Mouse (Mus musculus) embryonic facial prominence, embryonic 13.5 days (tissue): ENCODE measurements at regions not wholly inside any gene's neighbourhood (a gene's known extent, or its start where the extent isn't known, plus 50 kb on each side); places are given as distances from the start of the nearest gene placed in this dataset.
"Not testable (repeated sequence)": the region's sequence is repeated elsewhere in the genome, so short reads cannot be mapped to it uniquely, and the experiment has no call there.

Source experiments
- ATAC-seq: fragments of 200-750 bp; cut with Nextera tagmentation; 2 replicates; pipeline ENCODE4 v1.8.0; 2017; ENCODE audit warnings: low read depth; ENCODE audit not compliant: insufficient number of reproducible peaks, insufficient read depth, low FRiP score, low TSS enrichment
- H3K27ac ChIP-seq: fragments of 300-500 bp; sonication (generic); 2 replicates; pipeline ENCODE4 v1.5.1; 2015; ENCODE audit warnings: moderate library complexity, mild to moderate bottlenecking, inconsistent platforms
- H3K27me3 ChIP-seq: fragments of 300-500 bp; sonication (generic); 2 replicates; pipeline ENCODE4 v1.6.1; 2015; ENCODE audit warnings: mild to moderate bottlenecking, inconsistent platforms
- H3K36me3 ChIP-seq: fragments of 300-500 bp; sonication (generic); 2 replicates; pipeline ENCODE4 v1.6.1; 2015; ENCODE audit warnings: mild to moderate bottlenecking, inconsistent platforms
- H3K4me1 ChIP-seq: fragments of 300-500 bp; sonication (generic); 2 replicates; pipeline ENCODE4 v1.6.1; 2015; ENCODE audit warnings: inconsistent platforms
- H3K4me2 ChIP-seq: fragments of 300-500 bp; sonication (generic); 2 replicates; pipeline ENCODE4 v1.6.1; 2015; ENCODE audit warnings: moderate library complexity, mild to moderate bottlenecking, inconsistent platforms
- H3K4me3 ChIP-seq: fragments of 300-500 bp; sonication (generic); 2 replicates; pipeline ENCODE4 v1.5.1; 2015; ENCODE audit warnings: mild to moderate bottlenecking, inconsistent platforms
- H3K9ac ChIP-seq: fragments of 300-500 bp; sonication (generic); 2 replicates; pipeline ENCODE4 v1.6.1; 2015; ENCODE audit warnings: mild to moderate bottlenecking, inconsistent platforms
- H3K9me3 ChIP-seq: fragments of 300-500 bp; sonication (generic); 2 replicates; pipeline ENCODE4 v1.6.1; 2016; ENCODE audit warnings: inconsistent platforms
- WGBS: fragments of 180-500 bp; shearing (Covaris S2); methylation state at CpG from one replicate; pipeline ENCODE4 v1.1.7; 2015; ENCODE audit warnings: mixed read lengths; 5-methylcytosine and 5-hydroxymethylcytosine counted together

DNA sequence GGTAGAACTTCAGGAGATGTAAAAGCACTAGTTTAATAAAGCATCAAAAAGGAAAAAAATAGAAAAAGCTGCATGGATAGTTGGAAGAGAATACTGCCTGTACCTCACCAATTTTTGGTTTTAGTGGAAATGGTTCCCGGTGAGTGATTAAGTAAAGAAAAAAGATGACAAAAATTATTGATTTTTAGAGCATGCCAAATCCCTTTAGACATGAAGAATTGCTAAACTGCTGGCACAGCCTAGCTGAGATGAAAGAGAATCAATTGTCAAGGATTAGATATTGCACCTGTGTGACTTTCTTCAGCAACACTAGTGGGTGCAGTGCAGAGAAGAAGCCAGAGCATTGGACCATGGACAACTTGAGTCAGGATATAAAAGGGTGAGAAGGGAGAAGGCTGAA, 348.7 kb upstream of the Cpeb2 start:
- Histone ChIP-seq H3K36me3 (no peaks in the 10 kb centered on the region), H3K9ac (no peak overlapping the region), H3K4me3 (no peak overlapping the region), H3K9me3 (no peaks in the 10 kb centered on the region), H3K4me2 (no peak overlapping the region), H3K27me3 (no peaks in the 10 kb centered on the region), H3K4me1 (no peaks in the 10 kb centered on the region), H3K27ac (no peak overlapping the region)
- 92% methylated on average over 1 of the region's 1 CpGs for WGBS
- no peak for ATAC-seq

GRCm38 (mm10) chr5:42891890-42892289, 341.1 kb upstream of the Cpeb2 start:
- no peaks in the 10 kb centered on the region for H3K27me3 ChIP-seq
- H3K36me3 ChIP-seq, result no peaks in the 10 kb centered on the region
- no peaks in the 10 kb centered on the region for H3K9me3 ChIP-seq
- no peak overlapping the region for H3K4me2 ChIP-seq
- 34% methylated on average over 2 of the region's 2 CpGs for WGBS
- H3K27ac ChIP-seq, result no peak overlapping the region
- H3K9ac ChIP-seq, result no peak overlapping the region
- no peak for ATAC-seq
- no peaks in the 10 kb centered on the region for H3K4me1 ChIP-seq
- H3K4me3 ChIP-seq, result no peak overlapping the region

GRCm38 (mm10) chr5:42906136-42906535, 326.8 kb upstream of the Cpeb2 start:
- H3K9ac ChIP-seq, result no peak overlapping the region
- H3K4me1 ChIP-seq, result no peaks in the 10 kb centered on the region
- H3K9me3 ChIP-seq, result no peaks in the 10 kb centered on the region
- no peaks in the 10 kb centered on the region for H3K36me3 ChIP-seq
- no peaks in the 10 kb centered on the region for H3K27me3 ChIP-seq
- no peak overlapping the region for H3K4me2 ChIP-seq
- no peak overlapping the region for H3K4me3 ChIP-seq
- H3K27ac ChIP-seq, result no peak overlapping the region
- ATAC-seq, result no peak
- 64% methylated on average over 3 of the region's 3 CpGs for WGBS

- 84% methylated on average over 3 of the region's 3 CpGs for WGBS
- no peaks in the 10 kb centered on the region for H3K36me3 ChIP-seq
- no peak for ATAC-seq
- no peak overlapping the region for H3K4me3 ChIP-seq
- no peaks in the 10 kb centered on the region for H3K27me3 ChIP-seq
- H3K9me3 ChIP-seq, result no peaks in the 10 kb centered on the region
- H3K9ac ChIP-seq, result no peak overlapping the region
- H3K27ac ChIP-seq, result no peak overlapping the region
- H3K4me2 ChIP-seq, result no peak overlapping the region
- no peaks in the 10 kb centered on the region for H3K4me1 ChIP-seq
Measured at GRCm38 (mm10) chr5:42919328-42919727, 313.6 kb upstream of the Cpeb2 start.

GRCm38 (mm10) chr5:42932106-42932505, 300.9 kb upstream of the Cpeb2 start:
- Histone ChIP-seq H3K9me3 (no peaks in the 10 kb centered on the region), H3K27ac (no peak overlapping the region), H3K4me2 (no peak overlapping the region), H3K4me1 (no peaks in the 10 kb centered on the region), H3K4me3 (no peak overlapping the region), H3K9ac (no peak overlapping the region), H3K36me3 (no peaks in the 10 kb centered on the region), H3K27me3 (no peaks in the 10 kb centered on the region)
- WGBS, result 76% methylated on average over 2 of the region's 2 CpGs
- no peak for ATAC-seq

DNA sequence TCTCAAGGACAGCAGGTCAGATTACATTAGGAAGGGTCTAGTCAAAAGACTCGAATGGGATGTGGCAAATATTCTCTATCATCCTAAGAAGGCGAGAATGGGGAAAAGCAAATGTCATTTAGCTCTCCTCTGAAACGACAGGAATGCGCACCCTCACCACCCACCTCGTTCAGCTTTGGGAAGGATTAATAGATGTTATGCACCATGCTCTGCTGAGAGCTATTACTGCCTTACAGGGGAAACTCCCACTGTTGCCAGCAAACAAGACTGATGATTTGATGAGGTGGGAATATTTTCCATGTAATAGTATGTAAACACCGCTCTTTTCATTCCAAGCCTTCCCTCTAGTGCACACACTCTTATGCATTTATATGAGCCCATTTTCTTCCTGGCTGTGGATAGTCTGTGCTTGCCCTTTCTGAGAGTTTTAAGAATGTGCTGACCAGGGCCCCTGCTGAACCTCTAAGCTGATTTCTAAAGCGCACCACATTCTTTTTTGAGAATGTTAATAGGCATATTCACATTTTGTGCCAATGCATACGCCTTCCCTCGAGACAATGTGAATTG, 273.6 kb upstream of the Cpeb2 start:
- 72% methylated on average over 9 of the region's 9 CpGs for WGBS
- H3K4me2 ChIP-seq, result no peak overlapping the region
- H3K27ac ChIP-seq, result no peak overlapping the region
- no peaks in the 10 kb centered on the region for H3K36me3 ChIP-seq
- H3K9ac ChIP-seq, result no peak overlapping the region
- ATAC-seq, result no peak
- H3K9me3 ChIP-seq, result no peaks in the 10 kb centered on the region
- no peaks in the 10 kb centered on the region for H3K4me1 ChIP-seq
- H3K27me3 ChIP-seq, result no peaks in the 10 kb centered on the region
- H3K4me3 ChIP-seq, result no peak overlapping the region

DNA sequence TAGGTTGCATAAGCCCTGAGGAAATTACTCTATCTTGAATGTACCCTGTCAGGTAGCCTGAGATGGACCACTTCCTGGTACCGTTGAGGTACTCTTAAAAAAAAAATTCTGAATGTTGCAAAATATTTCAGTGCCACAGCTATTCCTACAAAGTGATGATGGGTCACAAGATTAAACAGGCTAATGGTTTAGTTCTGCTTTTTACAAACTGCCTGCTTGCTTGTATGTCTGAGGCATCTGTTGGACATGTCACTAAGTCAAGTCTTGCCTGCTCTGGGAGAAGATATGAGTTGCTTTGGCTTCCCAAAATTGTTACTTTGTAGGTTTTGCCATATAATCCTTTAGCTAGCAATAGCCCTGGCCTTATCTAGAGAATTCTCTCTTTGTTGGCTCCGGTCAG, 266.0 kb upstream of the Cpeb2 start:
- ATAC-seq, H3K9ac ChIP-seq, H3K4me3 ChIP-seq, H3K36me3 ChIP-seq, H3K27ac ChIP-seq, H3K4me2 ChIP-seq, H3K9me3 ChIP-seq, H3K4me1 ChIP-seq, H3K27me3 ChIP-seq: not testable (repeated sequence)
- 98% methylated on average over 2 of the region's 2 CpGs for WGBS

GRCm38 (mm10) chr5:42969209-42969608, 263.8 kb upstream of the Cpeb2 start:
- H3K4me1 ChIP-seq, result no peaks in the 10 kb centered on the region
- no peak for ATAC-seq
- H3K36me3 ChIP-seq, result no peaks in the 10 kb centered on the region
- H3K27ac ChIP-seq, result no peak overlapping the region
- no peak overlapping the region for H3K4me3 ChIP-seq
- no peaks in the 10 kb centered on the region for H3K27me3 ChIP-seq
- no peak overlapping the region for H3K9ac ChIP-seq
- no peaks in the 10 kb centered on the region for H3K9me3 ChIP-seq
- H3K4me2 ChIP-seq, result no peak overlapping the region

DNA sequence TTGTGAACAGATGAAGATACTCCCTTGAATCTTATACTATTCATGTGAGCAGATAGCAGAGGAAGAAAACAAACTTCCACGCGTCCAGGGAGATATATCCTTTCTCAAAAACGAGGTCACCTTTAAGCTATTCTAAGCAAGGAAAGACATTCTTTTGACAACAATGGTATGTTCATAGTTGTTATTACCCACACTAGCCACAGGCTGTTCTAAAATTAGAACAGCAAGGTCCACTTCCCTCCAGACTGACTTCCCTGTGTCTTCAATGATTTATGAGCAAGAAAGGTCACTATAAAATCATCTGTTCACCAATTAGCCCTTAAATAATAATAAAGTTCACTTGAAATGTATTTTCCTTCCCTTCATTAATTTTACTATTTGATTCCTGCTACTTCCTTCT, 263.3 kb upstream of the Cpeb2 start:
- H3K4me3 ChIP-seq, result no peak overlapping the region
- H3K9me3 ChIP-seq, result no peaks in the 10 kb centered on the region
- WGBS, result 71% methylated on average over 3 of the region's 3 CpGs
- H3K4me1 ChIP-seq, result no peaks in the 10 kb centered on the region
- no peaks in the 10 kb centered on the region for H3K27me3 ChIP-seq
- no peaks in the 10 kb centered on the region for H3K36me3 ChIP-seq
- H3K9ac ChIP-seq, result no peak overlapping the region
- H3K27ac ChIP-seq, result no peak overlapping the region
- ATAC-seq, result no peak
- no peak overlapping the region for H3K4me2 ChIP-seq

GRCm38 (mm10) chr5:42977108-42977507, 255.9 kb upstream of the Cpeb2 start:
- Histone ChIP-seq H3K27ac (no peak overlapping the region), H3K4me1 (0 out of 2 replicates have a peak, but pooled peaks cover 3% of the 10 kb centered on the region), H3K9me3 (no peaks in the 10 kb centered on the region), H3K27me3 (no peaks in the 10 kb centered on the region), H3K4me2 (no peak overlapping the region), H3K4me3 (no peak overlapping the region), H3K36me3 (no peaks in the 10 kb centered on the region), H3K9ac (no peak overlapping the region)
- no peak for ATAC-seq
- 89% methylated on average over 4 of the region's 4 CpGs for WGBS

DNA sequence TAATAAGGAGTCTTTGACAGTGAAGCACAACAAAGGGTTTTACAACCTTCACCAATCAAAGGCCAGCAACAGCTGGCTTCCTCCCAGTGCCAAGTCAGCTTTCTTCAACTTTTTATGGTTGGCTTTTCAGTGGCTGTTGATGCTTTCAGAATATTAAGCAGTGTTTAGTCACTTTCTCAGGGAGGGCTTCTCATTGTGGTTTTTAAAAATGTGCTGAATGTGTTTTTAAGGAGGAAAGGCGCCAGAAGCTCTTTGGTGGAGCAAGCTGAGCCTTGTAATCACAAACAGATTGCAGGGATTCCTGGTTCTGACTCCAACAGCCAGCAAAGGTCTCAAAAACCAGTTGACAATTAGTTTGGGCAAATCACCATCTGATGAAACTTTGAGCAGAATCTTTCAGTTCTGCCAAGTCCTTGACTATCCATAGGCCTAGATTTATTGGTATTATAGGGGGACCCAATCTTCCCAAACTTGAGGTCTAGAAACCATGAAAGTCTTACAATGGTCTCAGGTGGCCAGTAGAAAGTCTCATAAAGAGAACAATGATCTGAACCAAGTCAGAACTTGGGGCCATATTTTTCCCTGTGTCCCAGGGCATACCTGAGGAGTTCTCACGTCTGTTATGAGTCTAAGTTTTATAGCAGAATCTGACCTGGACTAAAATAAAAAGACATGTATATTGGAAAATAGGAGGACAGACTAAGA, 251.9 kb upstream of the Cpeb2 start:
- Histone ChIP-seq H3K27me3 (no peaks in the 10 kb centered on the region), H3K4me2 (no peak overlapping the region), H3K9ac (no peak overlapping the region), H3K4me3 (no peak overlapping the region), H3K4me1 (0 out of 2 replicates have a peak, but pooled peaks cover 3% of the 10 kb centered on the region), H3K27ac (no peak overlapping the region), H3K36me3 (no peaks in the 10 kb centered on the region), H3K9me3 (no peaks in the 10 kb centered on the region)
- no peak for ATAC-seq
- WGBS, result 52% methylated on average over 2 of the region's 2 CpGs

DNA sequence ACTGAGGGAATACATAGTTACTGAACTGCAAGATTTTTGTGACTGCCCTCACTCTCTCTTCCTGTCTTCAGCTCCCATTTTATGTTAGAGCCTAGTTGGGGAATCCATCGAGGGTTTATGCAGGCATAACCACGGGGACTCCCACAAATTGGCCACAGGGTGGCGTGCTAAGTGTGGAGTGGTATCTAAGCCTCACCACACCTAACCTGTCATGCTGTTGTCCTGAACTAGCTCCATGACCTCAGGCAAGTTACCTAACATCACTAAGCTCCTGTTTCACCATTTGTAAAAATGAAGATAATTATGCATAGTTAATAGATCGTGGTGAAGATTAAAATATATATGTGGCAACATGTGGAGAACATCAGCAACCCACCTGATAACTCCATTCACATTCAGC, 246.8 kb upstream of the Cpeb2 start:
- WGBS, result 69% methylated on average over 4 of the region's 4 CpGs
- no peak overlapping the region for H3K27ac ChIP-seq
- H3K9me3 ChIP-seq, result no peaks in the 10 kb centered on the region
- H3K4me3 ChIP-seq, result no peak overlapping the region
- no peak overlapping the region for H3K9ac ChIP-seq
- no peaks in the 10 kb centered on the region for H3K4me1 ChIP-seq
- H3K36me3 ChIP-seq, result no peaks in the 10 kb centered on the region
- no peak overlapping the region for H3K4me2 ChIP-seq
- no peaks in the 10 kb centered on the region for H3K27me3 ChIP-seq
- ATAC-seq, result no peak
